Mouse (Mus musculus) skeletal muscle tissue, adult 2 months (tissue): ENCODE data around the gene Mgat5.

Experiments used
- DNase-seq: peaks from one replicate; pipeline ENCODE4 v3.0.0-alpha.2; 2012; ENCODE audit warnings: low read depth, low spot score

The Mgat5 gene

GRCm38 (mm10) chr1:127338833-127339487, 134.1 kb downstream of the Mgat5 start:
- peak; percentile 87 for DNase-seq

DNA sequence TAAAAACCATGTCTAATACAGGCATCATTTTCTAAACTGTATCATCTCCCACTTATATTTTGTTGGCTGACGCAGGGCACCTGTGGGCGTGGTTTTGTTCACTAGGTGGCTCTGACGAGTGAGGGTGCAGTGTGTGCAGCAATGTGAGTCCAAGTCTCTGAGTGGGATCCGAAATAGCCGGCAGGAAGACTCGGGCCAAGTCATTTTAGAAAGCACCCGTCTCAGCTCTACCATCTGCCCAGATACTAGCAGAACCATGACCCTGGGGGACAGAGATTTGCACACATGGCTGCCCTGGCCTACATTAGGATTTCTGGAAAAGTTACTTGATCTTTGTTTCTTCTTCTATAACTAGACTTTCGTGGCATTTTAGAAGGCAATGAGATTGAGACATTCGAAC, 135.5 kb downstream of the Mgat5 start:
- DNase-seq = no peak

DNA sequence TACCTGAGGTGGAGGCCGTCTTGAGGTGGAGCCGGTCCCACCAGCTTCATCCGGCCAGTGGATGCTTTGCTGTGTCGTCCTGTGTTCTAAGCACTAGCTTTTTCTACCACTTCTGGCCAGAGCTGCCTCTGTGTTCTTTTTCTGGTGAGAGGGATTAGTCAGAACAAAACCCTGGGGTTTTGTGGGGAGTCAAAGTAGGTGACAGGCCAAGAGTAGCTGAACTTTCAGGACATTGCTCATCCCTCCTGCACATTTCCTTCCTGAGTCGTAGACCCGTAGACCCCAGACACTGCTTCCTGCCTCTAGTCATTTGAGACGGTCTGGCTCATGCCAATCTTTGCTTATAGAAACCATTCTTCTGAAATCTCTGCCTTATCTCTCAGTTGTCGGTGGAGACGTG, 140.1 kb downstream of the Mgat5 start:
- DNase-seq = no peak

- DNase-seq = no peak
These were observed 141.9 kb downstream of the Mgat5 start for GRCm38 (mm10) chr1:127346596-127347139.

GRCm38 (mm10) chr1:127347878-127348620, 143.2 kb downstream of the Mgat5 start:
- DNase-seq = peak; percentile 24

DNA sequence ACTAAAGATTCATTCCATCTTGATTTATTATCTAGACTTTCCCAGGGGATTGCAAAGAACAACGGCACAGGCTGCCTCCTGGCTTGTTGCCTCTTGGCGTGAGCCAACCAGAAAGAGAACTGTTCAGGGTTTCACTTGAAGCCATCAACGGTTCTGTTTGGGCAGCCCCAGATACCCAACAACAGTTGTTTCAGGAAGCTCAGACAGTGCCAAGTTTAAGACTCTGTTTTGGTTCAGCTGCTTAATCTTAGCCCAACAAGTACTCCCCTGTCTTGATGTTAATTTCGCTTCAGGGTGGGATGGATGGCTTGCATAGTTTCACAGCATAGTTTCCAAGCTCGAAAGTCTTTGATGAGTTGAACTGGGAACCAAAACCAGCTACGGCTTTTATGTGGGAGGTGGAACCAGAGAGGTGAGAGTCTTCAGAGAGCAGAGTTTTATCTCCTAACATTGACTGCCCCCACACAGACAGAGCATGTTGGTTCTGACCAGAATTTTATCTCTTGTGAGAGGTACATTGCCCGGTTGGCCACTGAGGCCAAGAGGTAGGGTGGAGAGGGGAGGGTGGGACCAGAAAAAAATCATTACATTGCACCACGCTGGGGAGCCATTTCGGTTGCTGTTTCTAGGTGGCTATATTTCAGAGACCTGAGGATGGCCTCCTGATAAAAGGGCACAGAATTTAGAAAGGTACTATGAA, 144.0 kb downstream of the Mgat5 start:
- no peak for DNase-seq

DNA sequence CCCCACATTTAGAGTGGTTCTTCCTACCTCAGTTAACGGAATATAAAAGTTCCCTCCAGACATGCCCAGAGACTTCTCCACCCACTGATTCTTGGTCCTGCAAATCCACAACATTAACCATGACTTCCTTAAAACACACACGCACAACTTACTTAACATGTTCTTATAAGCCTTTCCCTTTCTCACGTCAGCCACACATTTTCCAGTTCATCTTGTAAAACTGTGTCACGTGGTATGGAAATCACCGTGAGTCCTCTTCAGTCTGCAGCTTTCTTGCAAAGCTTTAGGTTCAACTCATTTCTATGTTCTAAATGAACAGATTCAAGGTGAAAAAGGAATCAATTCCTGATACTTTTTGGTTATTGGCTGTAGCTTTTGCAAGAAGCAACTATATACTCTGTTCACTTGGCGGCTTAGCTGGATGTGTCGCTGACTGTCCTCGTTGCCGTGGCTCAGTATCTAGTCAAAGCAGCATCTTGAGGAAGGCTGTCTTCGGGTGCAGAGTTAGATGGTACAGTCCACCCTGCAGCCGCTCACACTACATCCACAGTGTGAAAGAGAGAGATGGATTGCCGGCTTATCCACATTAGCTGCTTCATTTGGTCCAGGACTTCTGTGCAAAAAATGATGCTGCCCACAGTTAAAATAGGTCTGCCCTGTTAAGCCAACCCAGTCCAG, 146.7 kb downstream of the Mgat5 start:
- no peak for DNase-seq

DNA sequence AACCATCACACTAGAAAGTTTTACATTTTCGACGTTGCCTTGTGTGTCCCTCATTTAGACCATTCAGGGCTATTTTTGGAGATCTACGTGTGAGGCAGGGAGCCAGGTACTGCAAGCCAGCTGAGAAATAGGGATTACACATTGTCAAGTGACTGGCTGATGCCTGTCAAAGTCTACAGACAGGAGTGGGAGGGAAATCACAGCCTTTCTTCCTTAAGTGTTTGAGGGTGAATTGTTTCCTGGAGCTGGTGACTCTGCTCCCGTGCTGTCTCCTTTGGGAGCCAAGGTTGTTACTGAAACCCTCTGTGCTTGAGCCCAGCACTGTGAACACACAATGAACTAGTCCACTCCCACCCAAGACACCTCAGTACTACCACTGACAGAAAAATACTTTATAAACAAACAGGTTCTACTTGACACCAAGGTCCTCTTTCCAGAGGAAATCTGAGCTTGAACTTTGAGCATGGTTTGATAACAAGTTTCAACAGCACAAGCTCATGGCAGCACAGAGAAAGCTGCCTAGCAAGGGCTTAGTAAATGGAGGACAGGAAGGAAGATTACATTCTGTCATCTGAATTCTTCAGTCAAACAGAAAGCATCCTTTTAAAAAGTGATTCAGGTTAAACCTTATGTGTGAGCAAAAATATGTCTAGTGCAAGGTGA, 147.4 kb downstream of the Mgat5 start:
- no peak for DNase-seq

DNA sequence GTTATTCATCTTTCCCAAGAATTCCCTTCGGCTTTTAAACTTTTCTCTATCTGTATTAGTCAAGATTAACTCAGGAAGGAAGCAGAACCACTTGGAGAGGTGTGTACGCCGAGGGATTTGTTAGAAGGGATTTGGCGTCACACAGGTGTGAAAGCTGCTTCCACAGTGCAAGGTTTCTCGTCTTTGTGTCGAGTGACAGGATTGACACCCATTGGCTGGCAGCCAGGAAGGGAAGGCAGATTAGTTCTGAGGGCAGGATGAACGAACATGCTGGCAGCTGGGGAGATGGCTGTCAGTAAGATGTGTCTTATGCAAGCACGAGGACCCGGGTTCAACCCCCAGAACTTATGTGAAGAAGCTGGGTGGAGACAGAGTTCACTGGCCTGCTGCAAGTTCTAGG, 148.6 kb downstream of the Mgat5 start:
- DNase-seq = no peak

DNA sequence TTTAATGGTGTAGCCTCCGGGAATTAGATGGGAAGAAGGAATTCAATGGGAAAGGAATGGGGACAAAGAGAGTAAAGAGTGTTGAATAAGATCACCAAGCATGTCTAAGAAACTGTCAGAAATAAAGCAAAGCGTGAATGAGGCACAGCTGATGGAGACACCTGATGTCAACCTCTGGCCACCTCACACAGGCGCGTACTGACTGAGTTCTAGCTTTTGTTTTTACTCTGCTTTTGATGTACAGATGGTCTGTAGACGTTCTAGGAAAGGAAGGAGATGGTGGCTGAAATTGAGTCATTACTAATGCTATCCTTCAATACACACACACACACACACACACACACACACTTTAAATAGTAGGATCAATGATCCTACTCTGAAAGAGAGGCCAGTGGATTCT, 149.3 kb downstream of the Mgat5 start:
- DNase-seq = no peak

- DNase-seq = no peak
These were observed 150.2 kb downstream of the Mgat5 start for GRCm38 (mm10) chr1:127355034-127355433.

- no peak for DNase-seq
These were observed 158.8 kb downstream of the Mgat5 start for GRCm38 (mm10) chr1:127363638-127364037.

DNA sequence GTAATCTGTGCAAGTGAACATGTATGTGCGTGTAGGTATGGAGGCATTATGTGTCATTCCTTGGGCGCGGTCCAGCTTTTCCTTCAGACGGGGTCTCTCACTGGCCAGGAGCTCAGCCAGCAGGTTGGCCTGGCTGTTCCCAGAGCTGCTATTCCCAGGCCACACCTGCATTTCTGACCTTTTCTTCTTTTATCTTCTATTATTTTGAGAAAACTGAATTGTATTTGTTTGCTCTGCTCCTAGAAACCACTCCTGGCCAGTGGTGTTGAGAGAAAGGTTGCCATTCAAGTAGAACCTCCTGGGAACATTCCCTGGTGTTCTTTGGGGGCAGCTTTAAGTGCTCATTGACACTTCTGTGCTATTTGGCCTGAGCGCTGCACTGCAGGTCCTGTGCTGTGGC, 160.9 kb downstream of the Mgat5 start:
- DNase-seq = no peak

- no peak for DNase-seq
These were observed 161.3 kb downstream of the Mgat5 start for GRCm38 (mm10) chr1:127366111-127366510.

- DNase-seq = no peak
These were observed 163.7 kb downstream of the Mgat5 start for GRCm38 (mm10) chr1:127368513-127368912.

GRCm38 (mm10) chr1:127369538-127369937, 164.7 kb downstream of the Mgat5 start:
- DNase-seq = no peak

- DNase-seq = no peak
These were observed 167.3 kb downstream of the Mgat5 start for GRCm38 (mm10) chr1:127372096-127372495.

DNA sequence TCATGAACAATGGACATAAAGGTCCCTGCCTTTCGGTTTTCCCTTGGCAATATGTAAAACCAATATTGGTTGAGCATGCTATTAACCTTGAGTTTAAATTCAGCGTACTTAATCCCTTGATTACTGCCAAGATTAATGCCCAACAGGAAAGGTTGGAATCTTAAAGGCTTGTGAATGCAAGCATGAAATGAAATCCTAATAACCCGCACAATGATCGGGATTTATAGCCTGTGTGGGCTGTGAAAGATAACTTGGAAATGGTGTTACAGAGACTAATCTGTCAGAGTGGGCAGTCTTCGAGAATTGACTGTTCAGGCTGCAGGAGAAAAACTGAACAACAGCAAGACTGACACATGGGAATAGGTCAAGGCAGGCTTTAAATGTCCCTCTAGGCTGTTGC, 168.7 kb downstream of the Mgat5 start:
- DNase-seq = no peak

DNA sequence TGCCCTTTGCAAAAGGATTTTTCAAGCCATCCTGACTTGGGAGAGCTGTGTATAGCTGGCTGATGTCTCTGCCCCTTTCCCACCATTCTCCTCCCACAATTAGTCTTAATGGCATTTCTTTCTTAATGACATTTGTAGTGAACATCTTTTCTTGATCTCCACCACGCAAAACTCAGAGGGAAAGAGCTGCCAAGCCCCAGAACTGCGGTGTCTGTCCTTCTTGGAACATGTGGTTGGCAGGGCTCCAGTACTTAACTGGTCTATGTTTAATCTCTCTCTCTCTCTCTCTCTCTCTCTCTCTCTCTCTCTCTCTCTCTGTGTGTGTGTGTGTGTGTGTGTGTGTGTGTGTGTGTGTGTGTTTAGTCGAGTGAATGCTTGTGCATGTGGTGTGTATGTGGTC, 169.3 kb downstream of the Mgat5 start:
- no peak for DNase-seq

DNA sequence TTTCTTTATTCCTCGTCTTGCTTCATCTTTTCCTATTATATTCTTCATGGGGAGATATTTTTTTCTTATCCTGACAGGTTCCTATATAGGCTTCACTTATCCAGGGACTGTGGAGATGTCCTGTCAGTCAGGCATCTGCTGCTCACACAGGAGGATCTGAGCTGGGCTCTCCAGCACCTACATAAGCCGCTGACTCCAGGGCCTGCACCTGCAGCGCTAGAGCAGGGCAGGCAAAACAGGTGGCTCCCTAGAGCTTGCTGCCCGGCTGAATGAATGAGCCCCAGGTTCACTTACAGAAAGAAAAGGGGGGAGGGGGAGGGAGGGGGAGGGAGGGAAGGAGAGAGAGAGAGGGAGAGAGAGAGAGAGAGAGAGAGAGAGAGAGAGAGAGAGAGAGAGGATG, 175.3 kb downstream of the Mgat5 start:
- DNase-seq = no peak

- peak; percentile 15 for DNase-seq
These were observed 176.1 kb downstream of the Mgat5 start for GRCm38 (mm10) chr1:127380749-127381501.
